Mouse (Mus musculus): Measurements from ENCODE around the gene Zbed4.
"Not testable (repeated sequence)": the region's sequence is repeated elsewhere in the genome, so short reads cannot be mapped to it uniquely, and the experiment has no call there.

Zbed4 gene

DNA sequence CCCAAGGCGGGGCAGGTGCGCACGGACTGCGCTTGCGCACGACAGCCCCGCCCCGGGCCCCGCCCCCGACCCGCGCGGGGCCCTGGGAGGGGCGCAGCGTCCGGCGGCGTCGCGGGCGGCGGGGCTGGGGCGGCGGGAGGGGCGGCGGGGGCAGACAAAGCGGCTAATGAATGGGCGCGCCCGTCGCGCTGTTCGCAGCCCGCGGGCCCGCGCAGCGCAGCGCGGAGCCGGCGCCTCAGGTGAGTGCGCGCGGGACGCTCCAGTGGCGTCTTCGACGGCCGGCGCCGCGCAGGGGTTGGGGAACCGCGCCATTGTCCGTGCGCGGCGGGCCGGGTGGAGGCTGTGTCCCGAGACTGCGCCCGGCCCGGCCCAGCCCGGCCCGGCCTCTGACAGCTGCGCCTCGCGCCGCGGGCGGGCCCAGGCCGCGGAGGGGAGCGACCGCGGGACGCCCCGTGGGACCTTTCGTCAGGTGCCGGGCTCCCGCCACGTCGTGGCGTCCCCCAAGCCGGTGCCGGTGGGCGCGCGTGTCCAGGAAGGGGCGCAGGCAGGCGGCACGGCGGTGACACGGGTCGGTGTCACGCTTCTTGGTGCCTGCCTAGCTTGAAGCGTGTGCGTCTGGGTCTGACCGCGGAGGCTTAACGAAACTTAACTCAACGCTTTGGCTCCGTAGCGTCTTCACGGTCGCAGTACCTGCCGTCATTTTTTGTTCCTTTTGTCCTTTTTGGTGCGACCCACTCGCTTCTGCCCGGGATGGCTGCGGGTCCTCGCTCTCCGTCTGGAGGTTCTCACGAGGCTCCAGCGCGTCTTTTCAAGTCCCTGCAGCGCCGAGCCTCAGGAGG is at the start of gene Zbed4:
TSS of gene Zbed4 (plus strand) at position 97 of the 839 bp plus-strand sequence.
- peak; percentile 35 to 50 for DNase-seq (ENCODE audit: low spot score in 2 of 2)

DNA sequence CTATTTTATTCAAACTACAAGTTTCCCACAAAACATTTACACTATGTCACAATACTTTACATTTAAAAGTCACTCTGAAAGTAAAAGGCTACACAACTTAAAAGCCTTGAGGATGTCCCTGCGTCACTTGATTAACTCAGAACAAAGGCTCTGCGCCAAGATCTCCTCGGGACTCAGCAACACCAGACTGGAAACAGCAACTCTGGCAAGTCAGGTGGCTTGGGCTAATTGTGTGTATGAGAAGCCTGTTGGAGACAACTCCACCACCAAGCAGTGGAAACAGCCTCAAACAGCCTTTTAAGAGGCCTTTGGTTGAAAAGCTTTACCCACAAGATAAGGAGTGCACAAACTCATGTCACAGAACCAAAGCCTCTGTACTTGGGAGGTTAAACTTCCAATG is 49.0 kb upstream of the Zbed4 start:
- DNase-seq (ENCODE audit: low spot score in 2 of 2), result no peak

DNA sequence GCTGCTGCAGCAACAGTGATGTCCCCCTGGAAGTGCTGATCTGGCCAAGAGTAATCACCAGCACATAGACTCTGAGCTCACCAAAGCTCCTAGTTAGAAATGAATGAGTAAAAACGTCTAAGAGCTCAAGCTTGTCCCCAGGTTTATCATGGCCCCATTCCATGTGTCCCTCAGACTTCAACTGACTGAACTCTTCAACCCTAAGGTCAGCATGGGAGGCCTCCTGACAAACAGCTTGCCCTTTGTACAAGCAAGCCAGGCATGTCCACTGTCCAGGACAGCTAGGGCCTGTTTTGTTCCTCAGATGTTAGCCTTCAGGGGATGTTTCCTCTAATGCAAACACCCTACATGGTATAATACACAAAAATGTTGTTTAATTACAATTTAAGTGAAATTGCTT is 47.2 kb upstream of the Zbed4 start:
- DNase-seq (ENCODE audit: low spot score in 2 of 2), result no peak

DNA sequence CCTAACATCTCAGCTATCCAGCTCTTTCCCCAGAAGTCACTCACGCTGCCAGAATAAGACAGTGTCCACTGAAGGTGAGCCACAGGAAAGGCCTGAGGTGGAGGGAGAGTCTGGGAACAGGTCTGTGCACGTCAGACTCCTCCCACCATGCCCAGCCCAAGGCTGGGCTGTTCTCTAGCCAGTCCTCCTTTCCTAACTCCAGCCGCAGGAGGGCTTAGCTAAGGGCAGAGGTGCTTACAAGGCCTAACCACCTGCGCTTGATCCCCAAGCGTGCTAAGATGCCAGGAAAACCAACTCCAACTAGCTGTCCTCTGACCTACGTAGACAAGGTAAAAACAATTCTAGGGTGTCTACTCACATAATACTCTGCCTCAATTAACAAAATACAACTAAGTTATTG is 45.1 kb upstream of the Zbed4 start:
- DNase-seq (ENCODE audit: low spot score in 2 of 2), result no peak

DNA sequence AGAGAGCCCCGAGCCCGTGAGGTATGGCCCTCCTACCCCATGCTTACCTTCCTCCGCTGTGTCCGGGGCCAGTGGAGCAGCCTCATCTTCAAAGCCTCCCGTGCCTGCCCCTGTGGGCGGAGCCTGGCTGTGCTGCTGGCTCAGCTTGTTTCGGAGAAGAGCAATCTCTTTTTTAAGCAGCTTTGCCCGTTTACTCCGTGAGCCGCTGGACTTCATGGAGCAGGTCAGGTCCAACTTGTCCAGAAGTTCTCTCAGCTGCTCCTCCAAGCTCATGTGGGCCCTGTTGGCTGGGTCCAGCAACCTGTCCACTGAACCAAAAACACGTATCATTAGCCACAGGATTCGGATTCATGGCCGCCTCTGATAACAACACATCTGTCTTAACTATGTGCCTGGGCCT is 44.5 kb upstream of the Zbed4 start:
- not testable (repeated sequence) for DNase-seq (ENCODE audit: low spot score in 2 of 2)

GRCm38 (mm10) chr15:88708204-88708603 is 43.3 kb upstream of the Zbed4 start:
- DNase-seq (ENCODE audit: low spot score in 2 of 2), result no peak

DNA sequence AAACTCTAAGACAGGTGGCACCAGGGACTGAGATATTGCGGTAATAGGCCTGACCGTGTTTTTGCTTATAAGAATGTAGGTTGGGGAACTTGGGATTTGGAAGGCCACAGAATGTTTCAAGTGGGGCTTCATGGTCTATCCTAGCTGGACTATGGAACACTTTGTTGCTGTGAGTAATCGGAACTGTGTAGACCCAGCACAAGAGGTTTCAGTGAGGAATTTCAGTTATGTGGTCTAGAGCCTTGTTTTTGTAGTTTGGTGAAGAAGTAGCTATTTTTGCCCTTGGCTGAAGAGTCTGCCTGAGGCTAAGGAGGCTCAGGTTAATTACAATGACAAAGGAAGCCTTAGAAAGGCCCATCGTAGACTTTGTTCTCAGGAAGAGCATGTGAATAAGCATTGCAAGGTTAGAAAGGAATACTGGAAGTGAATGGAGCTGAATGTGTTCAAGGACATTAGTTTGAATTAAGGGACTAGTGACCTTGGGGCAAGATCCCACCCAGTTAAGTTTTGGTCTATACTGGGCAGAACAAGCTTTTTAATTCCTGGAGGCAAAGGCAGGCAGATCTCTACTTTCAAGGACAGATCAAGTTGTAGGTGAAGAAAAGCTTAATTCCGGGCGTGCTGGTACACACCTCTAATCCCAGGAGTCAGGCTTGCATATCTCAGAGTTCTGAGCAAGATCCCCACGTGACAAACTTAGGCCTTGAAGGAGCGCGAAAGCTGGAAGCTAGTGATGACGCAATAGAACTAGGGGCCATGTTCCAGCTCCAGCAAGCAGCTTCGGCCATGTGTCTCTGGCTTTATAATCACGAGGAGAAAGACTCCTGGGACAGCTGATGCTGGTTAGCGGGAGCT is 42.6 kb upstream of the Zbed4 start:
- DNase-seq (ENCODE audit: low spot score in 2 of 2), result no peak

DNA sequence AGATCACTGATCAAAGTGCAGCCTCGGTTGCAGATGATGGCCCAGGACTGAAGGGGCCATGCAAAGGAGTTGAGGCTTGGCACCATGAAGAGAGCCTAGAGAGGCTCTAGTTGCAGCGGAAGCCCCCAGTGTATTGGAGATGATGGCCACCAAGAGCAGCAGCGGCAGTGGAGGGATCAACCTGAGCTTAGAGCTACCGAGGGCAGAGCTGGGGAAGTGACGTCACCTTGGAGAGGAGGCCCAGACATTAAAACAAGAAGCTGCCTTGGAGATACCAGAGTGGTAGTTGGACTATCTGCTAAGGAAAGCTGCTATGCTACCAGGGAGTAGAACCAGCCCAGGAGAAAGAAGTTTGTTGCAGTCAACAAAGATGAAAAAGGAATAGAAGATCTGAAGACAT is 41.6 kb upstream of the Zbed4 start:
- DNase-seq (ENCODE audit: low spot score in 2 of 2), result no peak

DNA sequence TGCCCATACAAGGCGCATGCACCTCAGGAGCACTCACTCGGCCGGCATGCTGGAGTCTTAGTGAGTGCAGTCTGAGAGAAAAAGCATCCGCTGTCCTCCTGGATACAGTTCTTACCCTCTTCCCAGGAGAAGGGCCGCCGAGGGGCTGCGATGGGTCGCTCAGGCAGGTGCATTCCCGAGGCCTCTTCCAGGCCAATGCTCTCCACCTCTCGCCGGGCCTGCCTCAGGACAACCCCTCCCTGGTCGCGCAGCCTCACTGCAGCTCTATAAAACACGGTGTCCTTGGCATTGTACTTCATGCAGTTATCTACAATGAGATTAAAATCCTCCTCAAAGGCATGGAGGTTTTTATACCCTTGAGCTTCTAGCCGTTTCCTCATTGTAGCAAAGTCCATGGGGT is 39.0 kb upstream of the Zbed4 start:
- DNase-seq (ENCODE audit: low spot score in 2 of 2), result no peak

- DNase-seq (ENCODE audit: low spot score in 2 of 2), result no peak
These were observed 37.4 kb upstream of the Zbed4 start for GRCm38 (mm10) chr15:88714021-88714589.

DNA sequence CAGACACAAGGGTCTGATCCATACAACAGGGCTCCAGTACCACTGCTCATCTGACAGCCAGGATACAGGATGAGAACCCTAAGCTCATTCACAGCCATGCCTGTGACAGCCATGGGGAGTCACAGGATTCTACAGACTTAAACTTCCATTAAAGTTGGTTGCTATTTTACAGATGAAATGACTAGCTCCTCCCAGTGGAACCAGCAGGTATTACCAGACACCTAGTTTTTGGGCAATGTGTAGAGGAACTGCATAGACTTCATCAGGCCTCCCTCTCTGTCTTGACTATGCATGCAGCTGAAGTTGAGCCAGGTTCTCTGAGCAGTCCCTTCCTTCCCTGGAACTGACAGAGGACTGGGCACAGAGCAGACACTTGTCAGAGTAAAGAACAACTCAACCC is 35.1 kb upstream of the Zbed4 start:
- DNase-seq (ENCODE audit: low spot score in 2 of 2), result no peak

- DNase-seq (ENCODE audit: low spot score in 2 of 2), result no peak
These were observed 34.2 kb upstream of the Zbed4 start for GRCm38 (mm10) chr15:88717239-88717638.

GRCm38 (mm10) chr15:88723205-88723604 is 28.3 kb upstream of the Zbed4 start:
- no peak for DNase-seq (ENCODE audit: low spot score in 2 of 2)

DNA sequence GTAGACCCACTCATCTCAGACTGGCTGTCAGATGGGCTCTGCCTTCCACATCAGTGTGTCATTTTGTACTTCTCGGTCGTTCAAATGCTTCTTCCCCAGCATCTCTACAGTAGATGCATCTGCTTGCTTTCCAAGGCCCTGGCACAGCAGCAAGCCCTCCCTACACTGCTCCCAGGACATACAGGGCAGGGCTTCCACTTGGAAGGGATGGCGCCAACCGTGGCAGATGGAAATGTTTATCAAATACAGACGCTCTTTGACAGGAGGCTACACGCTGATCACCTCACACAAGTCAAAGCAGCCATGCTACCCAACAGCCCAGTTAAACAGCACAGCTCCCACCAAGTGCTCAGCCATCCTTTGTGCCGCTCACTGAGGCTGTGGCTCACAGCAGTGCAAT is 27.1 kb upstream of the Zbed4 start:
- DNase-seq (ENCODE audit: low spot score in 2 of 2), result no peak

GRCm38 (mm10) chr15:88725036-88725435 is 26.4 kb upstream of the Zbed4 start:
- DNase-seq (ENCODE audit: low spot score in 2 of 2), result no peak

- no peak for DNase-seq (ENCODE audit: low spot score in 2 of 2)
These were observed 24.3 kb upstream of the Zbed4 start for GRCm38 (mm10) chr15:88727204-88727603.

DNA sequence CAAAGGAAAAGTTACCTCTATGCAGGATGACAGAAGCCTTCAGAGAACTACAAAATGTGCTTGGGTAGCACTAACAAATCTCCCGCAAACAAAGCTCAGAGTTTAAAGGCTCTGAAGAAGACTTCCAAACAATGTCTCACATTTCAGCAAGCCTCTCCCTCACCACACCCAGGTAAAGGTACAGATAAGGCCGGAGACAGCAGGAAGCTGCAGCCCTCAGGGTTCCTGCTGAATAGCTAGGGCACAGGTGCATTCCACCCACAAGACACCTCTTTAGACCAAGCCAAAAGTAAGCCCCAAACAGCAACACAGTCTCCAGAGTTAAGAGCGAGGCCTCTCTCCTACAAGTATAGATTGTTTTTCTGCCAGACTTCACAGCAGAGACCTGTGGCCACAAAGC is 20.7 kb upstream of the Zbed4 start:
- DNase-seq (ENCODE audit: low spot score in 2 of 2), result no peak

GRCm38 (mm10) chr15:88732405-88733020 is 18.9 kb upstream of the Zbed4 start:
- no peak for DNase-seq (ENCODE audit: low spot score in 2 of 2)

DNA sequence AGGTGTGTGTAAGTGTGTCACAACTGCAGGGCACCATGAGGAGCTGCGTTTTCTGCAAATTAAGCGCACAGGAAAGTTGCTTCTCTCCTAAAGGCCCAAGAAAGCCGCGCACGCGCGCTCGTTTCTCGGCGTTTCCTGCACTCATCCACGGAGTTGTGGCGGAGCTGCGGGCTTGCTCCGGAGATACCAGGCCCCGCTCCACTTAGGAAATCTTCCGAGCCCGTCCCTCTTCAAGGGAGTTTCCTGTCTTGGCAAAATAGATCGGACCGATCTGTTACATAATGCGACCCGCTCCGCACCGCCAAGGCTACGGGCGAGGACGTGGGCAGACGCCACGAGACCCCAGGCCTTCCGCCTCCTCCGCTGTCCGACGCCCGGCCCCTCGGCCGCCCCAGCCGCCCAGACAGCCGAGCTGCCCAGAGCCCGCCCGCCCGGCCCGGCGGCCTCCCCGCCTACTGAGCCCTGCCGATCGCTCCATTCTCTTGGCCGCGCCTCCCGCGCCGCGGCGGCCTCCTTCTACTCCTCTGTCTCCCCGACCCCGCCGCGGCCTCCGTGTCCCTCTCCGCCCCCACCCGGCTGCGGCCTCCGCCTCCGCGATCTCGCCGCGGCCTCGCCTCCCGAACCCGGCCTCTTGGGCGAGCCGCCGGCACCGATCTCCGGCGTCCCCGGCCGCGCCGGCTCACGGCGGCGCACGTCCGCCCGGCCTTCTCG is 18.3 kb upstream of the Zbed4 start:
- DNase-seq (ENCODE audit: low spot score in 2 of 2), result peak; percentile 48 to 56

DNA sequence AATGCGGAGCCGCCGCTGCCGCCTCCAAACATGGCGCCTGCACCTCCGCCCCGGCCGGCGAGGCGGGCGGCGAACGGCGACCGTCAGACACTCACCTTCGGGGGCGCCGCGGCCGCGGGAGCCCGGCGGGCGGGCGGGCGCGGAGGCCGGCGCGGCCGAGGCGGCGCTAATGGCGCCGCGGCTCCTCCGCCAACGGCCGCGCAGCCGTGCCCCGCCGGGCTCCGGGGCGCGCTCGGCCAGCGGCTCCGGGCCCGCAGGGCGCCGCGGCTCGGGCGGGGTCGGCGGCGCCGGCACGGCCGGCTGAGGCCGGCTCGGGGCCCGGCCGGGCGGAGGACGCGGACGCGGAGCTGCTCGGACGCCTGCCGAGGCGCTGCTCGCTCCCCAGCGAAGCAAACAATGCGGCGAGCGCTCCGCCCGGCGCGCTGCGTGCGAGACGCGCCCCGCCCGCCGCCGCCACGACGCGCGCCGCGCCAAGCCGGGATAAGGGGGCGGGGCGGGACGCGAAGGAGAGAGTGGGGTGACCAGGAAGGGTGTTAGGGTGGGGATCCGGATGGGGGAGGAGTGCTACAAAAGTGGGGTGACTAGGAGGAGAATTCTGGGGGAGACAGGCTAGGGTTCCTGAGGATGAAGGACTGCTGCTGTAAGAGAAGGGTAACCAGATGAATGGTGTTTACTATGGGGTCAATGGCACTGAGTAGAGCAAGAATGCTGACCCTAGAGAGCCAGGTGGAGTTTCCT is 17.5 kb upstream of the Zbed4 start, which contains the start of gene Brd1:
TSS of gene Brd1 (minus strand) at position 400 of the 738 bp plus-strand sequence.
- peak; percentile 64 to 74 for DNase-seq (ENCODE audit: low spot score in 2 of 2)

GRCm38 (mm10) chr15:88736166-88736565 is 15.3 kb upstream of the Zbed4 start:
- no peak for DNase-seq (ENCODE audit: low spot score in 2 of 2)

All from spleen, postnatal 14 days (tissue).